Mouse (Mus musculus): Measurements from ENCODE around the gene Rsrp1. TPM values are rescaled to one million over a fixed set of nuclear protein-coding genes. Genes with fewer than 3 reads are reported as not detected.

Gene Rsrp1
- polyA plus RNA-seq, 1 experiment from 2014 or later = 400 TPM

DNA sequence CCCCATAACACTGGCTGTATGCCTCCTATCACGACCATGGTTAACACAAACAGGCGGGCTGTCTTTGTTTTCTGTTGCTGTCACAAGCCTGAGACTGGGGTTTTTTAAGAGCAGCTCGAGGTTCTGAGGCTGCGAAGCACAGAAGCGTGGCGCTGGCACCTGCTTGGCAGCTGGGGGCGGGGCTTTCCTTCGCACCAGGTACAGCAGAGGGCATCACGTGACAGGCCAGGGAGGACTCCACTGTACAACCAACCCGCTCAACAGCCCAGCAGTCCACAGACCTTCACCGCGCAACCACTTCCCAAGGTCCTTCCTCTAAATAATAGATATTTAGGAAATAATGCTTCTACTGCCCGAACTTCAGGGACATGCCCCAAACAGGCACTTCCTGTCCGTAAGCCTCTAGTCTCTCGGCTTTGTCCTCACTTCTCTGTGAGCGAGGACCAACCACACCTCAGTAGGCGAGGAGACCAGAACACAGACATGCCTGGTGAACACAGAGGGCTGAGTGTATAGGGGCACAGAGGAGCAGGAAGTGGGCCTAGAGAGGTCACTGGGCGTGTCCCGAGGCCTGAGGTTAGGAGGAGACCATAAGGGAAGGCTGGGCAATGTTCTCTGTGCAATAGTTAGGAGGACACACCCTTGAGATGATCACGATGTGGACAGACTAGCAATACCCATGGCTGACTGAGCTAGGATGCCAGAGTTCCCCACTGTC, 44.7 kb downstream of the Rsrp1 start:
- no peak for DNase-seq (ENCODE audit: low spot score)

GRCm38 (mm10) chr4:134968605-134968976, 45.2 kb downstream of the Rsrp1 start:
- H3K4me2 ChIP-seq (ENCODE audit: low read length) = no peak overlapping the region
- no peak for ATAC-seq (replicated peaks; ENCODE audit: low FRiP score, low TSS enrichment, low read depth)
- WGBS = 72% methylated on average over 18 of the region's 18 CpGs

More for the DNA sequence above, 44.7 kb downstream of the Rsrp1 start:
- H3K27me3 ChIP-seq (replicated peaks; ENCODE audit: control insufficient read depth, insufficient read depth, low read length) = no peaks in the 10 kb centered on the region
- H3K36me3 ChIP-seq (ENCODE audit: control insufficient read depth, insufficient read depth, low read length) = no peaks in the 10 kb centered on the region
- no peak overlapping the region for H3K4me3 ChIP-seq (ENCODE audit: low read depth, low read length)
- no peak for ATAC-seq (replicated peaks; ENCODE audit: low FRiP score, low TSS enrichment, low read depth)
- no peaks in the 10 kb centered on the region for H3K4me1 ChIP-seq (replicated peaks; ENCODE audit: control insufficient read depth, insufficient read depth, low read length)
- no peak overlapping the region for H3K27ac ChIP-seq (ENCODE audit: low read depth)
- WGBS = 76% methylated on average over 20 of the region's 20 CpGs
- H3K9ac ChIP-seq (ENCODE audit: low read length) = no peak overlapping the region
- no peaks in the 10 kb centered on the region for H3K9me3 ChIP-seq (ENCODE audit: control insufficient read depth, low read length)
- no peak overlapping the region for H3K4me2 ChIP-seq (ENCODE audit: low read length)

DNA sequence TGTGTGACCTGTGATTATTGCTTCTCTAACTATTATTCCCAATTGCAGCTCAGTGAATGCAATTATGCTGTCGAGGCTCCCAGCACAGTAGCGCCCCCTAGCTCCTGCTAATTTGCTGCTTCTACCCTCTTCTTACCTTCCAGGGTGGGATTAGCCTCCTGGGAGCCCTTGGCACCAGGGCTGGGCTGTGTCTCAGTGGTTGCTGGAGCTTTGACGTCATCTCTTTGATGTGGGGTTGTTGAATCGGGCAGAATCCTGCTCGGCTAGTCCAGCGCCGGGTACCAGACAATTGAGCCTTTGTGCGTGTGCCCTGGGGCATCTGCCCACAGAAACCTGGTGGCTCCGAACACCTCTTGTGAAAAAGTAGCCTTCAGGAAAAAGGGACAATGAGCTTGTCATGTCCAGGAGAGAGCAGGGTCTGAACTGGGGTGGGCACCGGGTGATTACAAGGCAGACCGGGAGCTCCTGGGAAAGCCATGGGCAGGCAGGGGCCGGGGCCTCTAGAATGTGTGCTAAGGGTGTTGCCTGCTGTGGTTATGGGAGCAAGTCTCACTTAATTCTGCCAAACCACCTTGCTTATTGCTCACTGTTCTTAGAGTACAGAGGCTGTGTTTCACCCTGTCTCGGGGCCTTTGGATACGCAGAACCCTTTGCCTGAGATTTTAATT, 52.0 kb downstream of the Rsrp1 start:
- Histone ChIP-seq H3K27ac (ENCODE audit: low read depth) (peak overlapping the region; percentile 73), H3K36me3 (ENCODE audit: control insufficient read depth, insufficient read depth, low read length) (no peaks in the 10 kb centered on the region), H3K27me3 (replicated peaks; ENCODE audit: control insufficient read depth, insufficient read depth, low read length) (no peaks in the 10 kb centered on the region), H3K9ac (ENCODE audit: low read length) (0 out of 2 replicates have a peak overlapping the region, but pooled peaks have one; percentile 7), H3K4me2 (ENCODE audit: low read length) (peak overlapping the region; percentile 22), H3K4me3 (ENCODE audit: low read depth, low read length) (no peak overlapping the region), H3K4me1 (replicated peaks; ENCODE audit: control insufficient read depth, insufficient read depth, low read length) (no peaks in the 10 kb centered on the region), H3K9me3 (ENCODE audit: control insufficient read depth, low read length) (no peaks in the 10 kb centered on the region)
- ATAC-seq (replicated peaks; ENCODE audit: low FRiP score, low TSS enrichment, low read depth) (peak; percentile 83), DNase-seq (ENCODE audit: low spot score) (peak; percentile 82)
- 29% methylated on average over 14 of the region's 14 CpGs for WGBS

More at GRCm38 (mm10) chr4:134968605-134968976, 45.2 kb downstream of the Rsrp1 start:
- Histone ChIP-seq H3K4me1 (replicated peaks; ENCODE audit: control insufficient read depth, insufficient read depth, low read length) (no peaks in the 10 kb centered on the region), H3K27me3 (replicated peaks; ENCODE audit: control insufficient read depth, insufficient read depth, low read length) (no peaks in the 10 kb centered on the region), H3K9ac (ENCODE audit: low read length) (no peak overlapping the region), H3K9me3 (ENCODE audit: control insufficient read depth, low read length) (no peaks in the 10 kb centered on the region), H3K4me3 (ENCODE audit: low read depth, low read length) (no peak overlapping the region), H3K27ac (ENCODE audit: low read depth) (no peak overlapping the region), H3K36me3 (ENCODE audit: control insufficient read depth, insufficient read depth, low read length) (no peaks in the 10 kb centered on the region)
- no peak for DNase-seq (ENCODE audit: low spot score)

DNA sequence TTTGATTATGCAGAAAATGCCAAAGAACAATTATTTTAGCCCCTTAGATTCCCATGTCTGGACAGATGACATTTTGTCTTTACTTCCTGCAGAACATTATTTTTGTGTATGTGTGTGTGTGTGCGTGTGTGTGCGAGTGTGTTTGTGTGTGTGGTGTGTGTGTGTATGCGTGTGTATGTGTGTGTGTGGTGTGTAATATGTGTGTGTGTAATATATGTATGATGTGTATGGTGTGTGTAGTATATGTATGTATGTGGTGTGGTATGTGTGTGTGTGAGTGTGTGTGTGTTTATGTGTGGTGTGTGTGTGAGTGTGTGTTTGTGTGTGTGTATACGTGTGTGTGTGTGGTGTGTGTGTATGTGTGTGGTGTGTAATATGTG, 52.5 kb downstream of the Rsrp1 start:
- 0 out of 2 replicates have a peak overlapping the region, but pooled peaks have one; percentile 7 for H3K9ac ChIP-seq (ENCODE audit: low read length)
- peak overlapping the region; percentile 73 for H3K27ac ChIP-seq (ENCODE audit: low read depth)
- H3K9me3 ChIP-seq (ENCODE audit: control insufficient read depth, low read length) = no peaks in the 10 kb centered on the region
- no peak for DNase-seq (ENCODE audit: low spot score)
- H3K27me3 ChIP-seq (replicated peaks; ENCODE audit: control insufficient read depth, insufficient read depth, low read length) = no peaks in the 10 kb centered on the region
- H3K4me1 ChIP-seq (replicated peaks; ENCODE audit: control insufficient read depth, insufficient read depth, low read length) = no peaks in the 10 kb centered on the region
- whole genome bisulfite sequencing = 87% methylated on average over 4 of the region's 4 CpGs
- ATAC-seq (replicated peaks; ENCODE audit: low FRiP score, low TSS enrichment, low read depth) = peak; percentile 69; the same call in 1 of the 2 replicates
- H3K4me3 ChIP-seq (ENCODE audit: low read depth, low read length) = no peak overlapping the region
- no peak overlapping the region for H3K4me2 ChIP-seq (ENCODE audit: low read length)
- H3K36me3 ChIP-seq (ENCODE audit: control insufficient read depth, insufficient read depth, low read length) = no peaks in the 10 kb centered on the region

Other genes with a start within 250 kb of the Rsrp1 start
- 2.2 and 3.6 TPM in 2 replicates for gene Man1c1, start 219.3 kb upstream of the Rsrp1 start, polyA plus RNA-seq (2014; fragmentation: Nextera tagmentation; extraction: Ambion mirVana)
- gene Ldlrap1, start 155.6 kb upstream of the Rsrp1 start, polyA plus RNA-seq (2014; fragmentation: Nextera tagmentation; extraction: Ambion mirVana) = 15.0 and 16.6 TPM in 2 replicates
- 34.2 and 35.8 TPM in 2 replicates for gene Maco1, start 70.2 kb upstream of the Rsrp1 start, polyA plus RNA-seq (2014; fragmentation: Nextera tagmentation; extraction: Ambion mirVana)
- 0.89 and 1.1 TPM in 2 replicates for gene Rhd, start 59.1 kb upstream of the Rsrp1 start, polyA plus RNA-seq (2014; fragmentation: Nextera tagmentation; extraction: Ambion mirVana)
- gene Tmem50a, start 8.6 kb upstream of the Rsrp1 start, polyA plus RNA-seq (2014; fragmentation: Nextera tagmentation; extraction: Ambion mirVana) = 152 and 159 TPM in 2 replicates
- gene Syf2, start 7.3 kb downstream of the Rsrp1 start, polyA plus RNA-seq (2014; fragmentation: Nextera tagmentation; extraction: Ambion mirVana) = 62.4 and 63.0 TPM in 2 replicates
- 0.19 and 0.20 TPM in 2 replicates for gene Runx3, start 197.1 kb downstream of the Rsrp1 start, polyA plus RNA-seq (2014; fragmentation: Nextera tagmentation; extraction: Ambion mirVana)